Mouse (Mus musculus) C2C12 (cell line): Measurements from ENCODE around the gene Surf4. TPM values are rescaled to one million over a fixed set of nuclear protein-coding genes. Genes with fewer than 3 reads are reported as not detected.
A peak's percentile ranks its signal among the peaks of the same experiment; 100 is the strongest.

Experiments
- H3K27me3 ChIP-seq: one replicate; pipeline ENCODE4 v1.6.1; 2011; ENCODE audit not compliant: control insufficient read depth, insufficient read depth, insufficient read length
- H3K36me3 ChIP-seq: one replicate; pipeline ENCODE4 v1.6.1; 2011; ENCODE audit not compliant: control insufficient read depth, insufficient read depth
- H3K4me3 ChIP-seq: one replicate; pipeline ENCODE4 v1.5.1; 2011; ENCODE audit warnings: mild to moderate bottlenecking, control low read depth; ENCODE audit not compliant: poor library complexity, insufficient read depth, severe bottlenecking
- H3K79me2 ChIP-seq: one replicate; pipeline ENCODE4 v1.6.1; 2011; ENCODE audit not compliant: control insufficient read depth, insufficient read depth
- H3K79me3 ChIP-seq: one replicate; pipeline ENCODE4 v1.6.1; 2011; ENCODE audit warnings: low read depth, control low read depth
- H3ac ChIP-seq: one replicate; pipeline ENCODE3; 2011; ENCODE audit warnings: low read depth; ENCODE audit not compliant: control insufficient read depth, insufficient read length
- CEBPB ChIP-seq: IDR thresholded peaks from one replicate; pipeline ENCODE4 v1.6.1; 2011; ENCODE audit warnings: low read depth, mild to moderate bottlenecking, control low read depth, moderate library complexity
- CTCF ChIP-seq: IDR thresholded peaks from one replicate; pipeline ENCODE4 v1.5.1; 2011; ENCODE audit not compliant: control insufficient read depth, insufficient read depth, insufficient read length
- FOSL1 ChIP-seq: IDR thresholded peaks from one replicate; pipeline ENCODE4 v1.8.0; 2011; ENCODE audit warnings: mild to moderate bottlenecking, low read length; ENCODE audit not compliant: poor library complexity, insufficient read depth, severe bottlenecking
- MAX ChIP-seq: IDR thresholded peaks from one replicate; pipeline ENCODE4 v1.6.1; 2011; ENCODE audit warnings: mild to moderate bottlenecking, control low read depth
- MYOD1 ChIP-seq: IDR thresholded peaks from one replicate; pipeline ENCODE4 v1.6.1; 2011; ENCODE audit warnings: low read depth; ENCODE audit not compliant: control insufficient read depth, insufficient read length
- MYOG ChIP-seq: IDR thresholded peaks from one replicate; pipeline ENCODE4 v1.6.1; 2011; ENCODE audit not compliant: control insufficient read depth, insufficient read length; ENCODE audit errors: extremely low read depth
- USF1 ChIP-seq: IDR thresholded peaks from one replicate; pipeline ENCODE4 v1.6.1; 2011; ENCODE audit warnings: low read depth, mild to moderate bottlenecking, control low read depth, moderate library complexity
- polyA plus RNA-seq: library from polyadenylated mRNA; unstranded; fragments of >200 nt; fragmentation: generic; extraction: Trizol; gene quantifications from one replicate; pipeline ENCODE4 v1.2.1, GENCODE M21; 2012; ENCODE audit warnings: missing spikeins

The Surf4 gene
- polyA plus RNA-seq, 1 experiment, result 165 TPM

DNA sequence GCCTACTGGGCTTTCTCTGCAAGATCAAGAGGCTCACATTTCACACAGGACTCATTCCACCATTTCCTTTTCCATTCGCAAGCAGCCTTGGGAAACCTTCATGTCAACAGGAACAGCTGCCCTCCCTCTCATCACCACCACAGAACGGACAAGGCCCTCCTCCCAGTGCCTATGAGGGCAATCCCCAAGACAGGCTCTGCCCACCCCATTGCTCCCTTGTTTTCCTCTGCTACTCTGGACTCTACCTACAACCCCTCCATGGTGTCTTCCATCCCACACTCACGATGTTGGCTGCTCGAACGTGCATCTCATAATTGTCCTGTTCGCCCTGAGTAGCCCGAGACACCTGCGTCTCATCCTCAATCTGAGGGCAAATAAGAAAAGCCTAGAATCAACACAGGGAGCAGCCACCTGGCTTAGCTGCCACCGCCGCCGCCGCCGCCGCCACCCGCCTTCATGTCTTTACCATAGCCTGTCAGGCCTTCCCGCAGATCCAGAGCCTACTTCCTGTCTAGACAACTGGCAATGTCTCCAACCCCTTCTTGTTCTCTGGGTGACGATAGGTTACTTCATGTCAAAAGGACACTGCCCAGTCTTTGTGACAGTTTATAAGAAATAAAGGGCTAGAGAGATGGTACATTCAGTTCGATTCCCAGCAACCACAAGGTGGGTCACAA is 24.9 kb downstream of the Surf4 start:
- Histone ChIP-seq H3K79me2 (peaks cover 100% of the 10 kb centered on the region), H3K79me3 (peaks cover 68% of the 10 kb centered on the region), H3K36me3 (peaks cover 77% of the 10 kb centered on the region), H3K4me3 (peak overlapping the region; percentile 84), H3ac (peak overlapping the region; percentile 47), H3K27me3 (no peaks in the 10 kb centered on the region)
- TF ChIP-seq MAX (no peak), MYOG (no peak), CEBPB (no peak), CTCF (no peak)

DNA sequence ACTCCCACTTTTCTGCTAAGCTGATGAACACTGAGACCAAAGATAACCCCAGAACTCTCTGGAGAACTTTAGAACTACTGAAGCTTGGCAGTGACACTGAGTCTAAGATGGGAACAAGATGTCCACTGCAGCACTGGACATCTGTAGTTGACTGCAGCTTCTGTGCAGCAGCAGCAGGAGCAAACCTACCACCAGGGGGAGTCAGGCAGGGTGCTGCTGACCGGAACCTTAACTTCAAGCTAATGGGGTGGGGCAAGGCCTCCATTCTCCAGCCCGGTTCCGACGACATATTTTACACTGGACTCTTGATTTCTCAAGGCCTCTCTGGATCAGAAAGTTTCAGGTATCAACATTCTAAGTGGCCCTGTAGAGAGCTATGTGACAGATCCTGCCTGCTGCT is 26.6 kb downstream of the Surf4 start:
- no peaks in the 10 kb centered on the region for H3K27me3 ChIP-seq
- peaks cover 100% of the 10 kb centered on the region for H3K79me2 ChIP-seq
- H3ac ChIP-seq, result no peak overlapping the region
- peaks cover 61% of the 10 kb centered on the region for H3K79me3 ChIP-seq
- no peak overlapping the region for H3K4me3 ChIP-seq
- peaks cover 60% of the 10 kb centered on the region for H3K36me3 ChIP-seq
- TF ChIP-seq CEBPB (no peak), USF1 (no peak), MYOD1 (no peak), CTCF (peak; percentile 75)

DNA sequence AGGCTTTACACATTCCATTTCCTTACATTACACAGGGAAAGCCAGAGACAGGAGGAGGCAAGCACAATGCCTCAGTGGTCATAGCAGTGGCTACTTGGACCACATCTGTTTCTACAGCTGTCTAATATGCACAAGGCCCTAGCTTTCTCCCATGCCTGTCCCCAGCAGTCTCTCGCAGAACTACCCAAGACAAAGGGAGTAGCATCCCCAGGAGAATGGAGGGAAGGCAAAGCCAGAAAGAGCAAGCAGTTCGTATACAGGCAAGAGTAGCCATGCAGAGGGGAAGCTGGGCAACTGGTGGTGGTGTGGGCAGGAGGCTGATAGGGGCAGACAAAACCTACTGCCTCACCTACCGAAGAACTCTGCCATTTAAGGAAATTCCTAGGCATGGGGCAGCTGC is 27.3 kb downstream of the Surf4 start:
- no peak for TF ChIP-seq USF1
- no peak for TF ChIP-seq MAX
- TF ChIP-seq CEBPB, result no peak
- no peak for TF ChIP-seq CTCF
- no peak for TF ChIP-seq MYOD1
- TF ChIP-seq MYOG, result no peak
- no peak for TF ChIP-seq FOSL1
- no peak overlapping the region for H3ac ChIP-seq
- H3K27me3 ChIP-seq, result no peaks in the 10 kb centered on the region
- H3K4me3 ChIP-seq, result no peak overlapping the region
- H3K79me2 ChIP-seq, result peaks cover 100% of the 10 kb centered on the region
- H3K36me3 ChIP-seq, result peaks cover 53% of the 10 kb centered on the region
- peaks cover 61% of the 10 kb centered on the region for H3K79me3 ChIP-seq

DNA sequence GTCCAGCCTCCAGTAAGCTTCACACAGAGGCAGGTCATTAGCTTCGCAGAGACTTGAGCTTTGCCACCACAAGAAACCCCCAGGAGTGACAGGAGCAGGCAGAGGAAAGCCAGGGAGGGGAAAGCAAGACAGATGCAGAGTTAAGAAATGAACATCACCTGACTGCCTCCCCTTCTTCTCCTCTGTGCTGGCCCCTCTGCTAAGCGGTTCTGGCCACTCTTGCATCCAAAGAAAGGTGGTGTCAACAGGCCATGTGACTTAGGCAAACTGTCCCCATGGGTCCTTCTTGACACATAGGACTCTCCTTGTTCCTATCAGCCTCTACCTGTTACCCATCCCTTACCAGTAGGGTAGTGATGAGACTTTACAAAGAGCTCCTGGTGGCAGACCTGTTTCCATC is 27.8 kb downstream of the Surf4 start:
- Histone ChIP-seq H3K4me3 (no peak overlapping the region), H3K79me3 (peaks cover 61% of the 10 kb centered on the region), H3K79me2 (peaks cover 100% of the 10 kb centered on the region), H3K36me3 (peaks cover 49% of the 10 kb centered on the region), H3K27me3 (no peaks in the 10 kb centered on the region), H3ac (no peak overlapping the region)
- TF ChIP-seq CEBPB (no peak), MAX (no peak), USF1 (no peak), FOSL1 (no peak), CTCF (no peak), MYOD1 (no peak), MYOG (no peak)

DNA sequence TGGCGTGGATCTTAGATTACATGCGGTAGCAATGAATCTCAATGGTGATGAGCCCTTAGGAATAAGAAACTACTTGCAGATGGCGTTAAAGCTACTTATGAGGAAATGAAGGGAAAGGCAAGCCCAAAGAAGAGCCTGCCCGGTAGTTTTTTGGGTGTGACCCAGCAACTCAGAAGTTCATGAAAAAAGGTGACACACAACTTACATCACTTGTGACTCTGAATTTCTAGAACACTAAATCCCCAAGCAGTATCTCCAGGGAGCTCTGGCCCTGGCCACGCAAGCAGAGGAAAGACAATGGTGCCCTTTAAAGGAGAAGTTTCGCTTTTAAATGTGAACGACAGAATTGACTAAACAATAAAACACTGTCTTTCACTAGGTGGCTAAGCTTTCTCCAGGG is 30.4 kb downstream of the Surf4 start:
- Histone ChIP-seq H3K79me2 (peaks cover 98% of the 10 kb centered on the region), H3ac (peak overlapping the region; percentile 73), H3K79me3 (peaks cover 55% of the 10 kb centered on the region), H3K36me3 (peaks cover 67% of the 10 kb centered on the region), H3K27me3 (no peaks in the 10 kb centered on the region), H3K4me3 (peak overlapping the region; percentile 89)
- no peak for TF ChIP-seq FOSL1
- TF ChIP-seq CEBPB, result no peak
- no peak for TF ChIP-seq MAX
- TF ChIP-seq MYOG, result no peak
- no peak for TF ChIP-seq USF1
- TF ChIP-seq MYOD1, result no peak
- no peak for TF ChIP-seq CTCF
